Mouse (Mus musculus) kidney, postnatal 10 days (tissue): Measurements from ENCODE around the gene E130208F15Rik.

Source experiments
- DNase-seq: peaks from one replicate; pipeline ENCODE4 v3.0.0; 2021; ENCODE audit warnings: mixed read lengths

Gene E130208F15Rik

GRCm38 (mm10) chr7:30308076-30309005 is 13.2 kb upstream of the E130208F15Rik start, which contains the start of gene Alkbh6:
Gene Alkbh6, plus strand, starts transcription at chr7:30308717.
- DNase-seq = peak; percentile 95

- DNase-seq = no peak
Observed at GRCm38 (mm10) chr7:30309395-30310129, 12.0 kb upstream of the E130208F15Rik start.

GRCm38 (mm10) chr7:30310136-30310535 is 11.4 kb upstream of the E130208F15Rik start:
- no peak for DNase-seq

GRCm38 (mm10) chr7:30313666-30314320 is 7.7 kb upstream of the E130208F15Rik start:
- peak; percentile 67 for DNase-seq

GRCm38 (mm10) chr7:30314721-30315155 is 6.8 kb upstream of the E130208F15Rik start, which contains the start of gene Syne4:
Gene Syne4, plus strand, starts transcription at chr7:30314807.
- peak; percentile 57 for DNase-seq

- no peak for DNase-seq
Observed at GRCm38 (mm10) chr7:30315559-30316529, 5.7 kb upstream of the E130208F15Rik start.

GRCm38 (mm10) chr7:30318142-30318541 is 3.4 kb upstream of the E130208F15Rik start:
- no peak for DNase-seq

GRCm38 (mm10) chr7:30320946-30321345 is 594 bp upstream of the E130208F15Rik start:
- no peak for DNase-seq

GRCm38 (mm10) chr7:30322285-30322667 is 736 bp downstream of the E130208F15Rik start:
- peak; percentile 99 for DNase-seq

GRCm38 (mm10) chr7:30322865-30323264 is 1.3 kb downstream of the E130208F15Rik start:
- DNase-seq = no peak

- no peak for DNase-seq
Observed at GRCm38 (mm10) chr7:30323795-30324194, 2.3 kb downstream of the E130208F15Rik start, which contains the start of gene Sdhaf1. Gene Sdhaf1, minus strand, starts transcription at chr7:30323895.

- no peak for DNase-seq
Observed at GRCm38 (mm10) chr7:30324300-30324944, 2.9 kb downstream of the E130208F15Rik start.

- DNase-seq = peak; percentile 60
Observed at GRCm38 (mm10) chr7:30325364-30325763, 3.8 kb downstream of the E130208F15Rik start.

GRCm38 (mm10) chr7:30326427-30326826 is 4.9 kb downstream of the E130208F15Rik start:
- no peak for DNase-seq

GRCm38 (mm10) chr7:30327140-30327539 is 5.6 kb downstream of the E130208F15Rik start:
- DNase-seq = peak; percentile 72

GRCm38 (mm10) chr7:30328379-30328778 is 6.8 kb downstream of the E130208F15Rik start:
- no peak for DNase-seq

- peak; percentile 86 for DNase-seq
Observed at GRCm38 (mm10) chr7:30331887-30332286, 10.3 kb downstream of the E130208F15Rik start.

GRCm38 (mm10) chr7:30332622-30333259 is 11.2 kb downstream of the E130208F15Rik start:
- DNase-seq = no peak

GRCm38 (mm10) chr7:30333436-30333835 is 11.9 kb downstream of the E130208F15Rik start:
- peak; percentile 90 for DNase-seq

GRCm38 (mm10) chr7:30334563-30334962 is 13.0 kb downstream of the E130208F15Rik start:
- no peak for DNase-seq
